Mouse (Mus musculus) mouse trophoblast stem cell (cell line): ENCODE measurements around the gene Naglu.
"Not testable (repeated sequence)": the region's sequence is repeated elsewhere in the genome, so short reads cannot be mapped to it uniquely, and the experiment has no call there.

Experiments
- in situ Hi-C, 2 experiments: fragments of 300-500 bp; cut with MseI, MboI; formaldehyde crosslinking; loops; 2 replicates in 1 of 2; 3 replicates in 1 of 2; pipeline ENCODE4 v1.15.1; 2025

Gene Naglu

DNA sequence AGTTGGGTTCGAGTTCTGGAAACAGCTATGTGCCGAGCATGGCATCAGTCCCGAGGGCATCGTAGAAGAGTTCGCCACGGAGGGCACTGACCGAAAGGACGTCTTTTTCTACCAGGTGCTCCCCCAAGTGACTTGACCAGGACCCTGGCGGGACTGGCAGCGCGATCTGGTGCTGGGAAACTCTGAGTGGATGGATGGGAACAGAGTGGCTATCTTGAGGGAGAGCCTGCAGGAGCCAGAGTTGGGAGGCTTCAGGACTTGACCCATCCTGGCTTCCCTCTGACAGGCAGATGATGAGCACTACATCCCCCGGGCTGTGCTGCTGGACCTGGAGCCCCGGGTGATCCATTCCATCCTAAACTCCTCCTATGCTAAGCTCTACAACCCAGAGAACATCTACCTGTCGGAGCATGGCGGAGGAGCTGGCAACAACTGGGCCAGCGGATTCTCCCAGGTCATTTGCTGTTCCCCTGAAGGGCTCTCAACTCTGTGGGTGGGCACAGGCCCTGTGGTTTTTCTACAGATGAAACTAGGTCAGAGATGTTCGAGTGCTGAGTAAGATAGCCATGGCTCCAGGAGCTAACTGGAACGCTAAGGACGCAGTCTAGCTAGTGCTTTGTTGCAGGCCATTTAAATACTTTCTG is 50.9 kb downstream of the Naglu start:
- in situ Hi-C loops, result no loop called here

DNA sequence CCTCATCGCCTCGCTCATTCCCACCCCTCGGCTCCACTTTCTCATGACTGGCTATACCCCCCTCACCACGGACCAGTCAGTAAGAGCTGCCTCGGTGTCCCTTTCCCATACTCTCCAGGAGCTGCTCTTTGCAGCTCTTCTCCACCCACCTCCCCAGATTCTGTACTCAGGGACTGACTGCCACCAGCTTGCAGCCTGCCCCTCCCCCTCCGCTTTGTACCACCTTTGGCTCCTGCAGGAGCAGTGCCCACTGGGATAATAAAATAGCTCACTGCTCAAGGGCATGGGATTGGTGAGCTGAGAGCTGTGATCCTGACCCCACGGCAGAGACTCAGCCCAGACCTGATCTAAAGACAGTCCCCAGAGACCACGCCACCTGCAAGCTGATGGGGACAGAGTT is 54.7 kb downstream of the Naglu start:
- in situ Hi-C loops, result not testable (repeated sequence)

DNA sequence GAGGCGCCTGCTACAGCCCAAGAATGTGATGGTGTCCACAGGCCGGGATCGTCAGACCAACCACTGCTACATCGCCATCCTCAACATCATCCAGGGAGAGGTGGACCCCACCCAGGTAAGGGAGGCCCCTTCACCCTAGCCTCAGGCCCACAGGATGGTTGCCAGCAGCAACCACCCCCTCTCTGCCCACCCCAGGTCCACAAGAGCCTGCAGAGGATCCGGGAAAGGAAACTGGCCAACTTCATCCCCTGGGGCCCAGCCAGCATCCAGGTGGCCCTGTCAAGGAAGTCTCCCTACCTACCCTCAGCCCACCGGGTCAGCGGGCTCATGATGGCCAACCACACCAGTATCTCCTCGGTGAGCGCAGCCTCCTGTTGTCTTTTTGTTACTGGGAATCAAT is 55.2 kb downstream of the Naglu start:
- in situ Hi-C loops, result not testable (repeated sequence)

DNA sequence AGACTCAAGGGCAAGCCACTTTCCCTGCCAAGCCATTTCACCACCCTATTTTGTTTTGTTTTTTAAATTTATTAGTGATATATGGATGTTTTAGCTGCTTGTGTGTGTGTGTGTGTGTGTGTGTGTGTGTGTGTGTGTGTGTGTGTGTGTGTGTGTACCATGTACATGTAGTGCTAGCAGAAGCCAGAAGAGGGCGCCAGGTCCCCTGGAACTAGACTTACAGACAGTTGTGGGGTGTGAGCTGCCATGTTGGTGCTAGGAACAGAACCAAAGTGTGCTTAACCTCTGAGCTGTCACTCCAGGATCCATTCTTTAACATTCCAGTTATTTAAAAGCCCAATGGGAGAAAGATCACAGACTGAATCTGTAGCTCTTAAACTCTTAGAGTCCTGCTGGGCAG is 57.3 kb downstream of the Naglu start:
- in situ Hi-C loops, result no loop called here
